Mouse (Mus musculus) ovary, postnatal 36 days (tissue): Measurements from ENCODE around the gene Tbcc.
"Not testable (repeated sequence)": the region's sequence is repeated elsewhere in the genome, so short reads cannot be mapped to it uniquely, and the experiment has no call there.

Experiments used
- DNase-seq: peaks from one replicate; pipeline ENCODE4 v3.0.0; 2022; ENCODE audit warnings: low spot score, mixed read lengths

Gene Tbcc

DNA sequence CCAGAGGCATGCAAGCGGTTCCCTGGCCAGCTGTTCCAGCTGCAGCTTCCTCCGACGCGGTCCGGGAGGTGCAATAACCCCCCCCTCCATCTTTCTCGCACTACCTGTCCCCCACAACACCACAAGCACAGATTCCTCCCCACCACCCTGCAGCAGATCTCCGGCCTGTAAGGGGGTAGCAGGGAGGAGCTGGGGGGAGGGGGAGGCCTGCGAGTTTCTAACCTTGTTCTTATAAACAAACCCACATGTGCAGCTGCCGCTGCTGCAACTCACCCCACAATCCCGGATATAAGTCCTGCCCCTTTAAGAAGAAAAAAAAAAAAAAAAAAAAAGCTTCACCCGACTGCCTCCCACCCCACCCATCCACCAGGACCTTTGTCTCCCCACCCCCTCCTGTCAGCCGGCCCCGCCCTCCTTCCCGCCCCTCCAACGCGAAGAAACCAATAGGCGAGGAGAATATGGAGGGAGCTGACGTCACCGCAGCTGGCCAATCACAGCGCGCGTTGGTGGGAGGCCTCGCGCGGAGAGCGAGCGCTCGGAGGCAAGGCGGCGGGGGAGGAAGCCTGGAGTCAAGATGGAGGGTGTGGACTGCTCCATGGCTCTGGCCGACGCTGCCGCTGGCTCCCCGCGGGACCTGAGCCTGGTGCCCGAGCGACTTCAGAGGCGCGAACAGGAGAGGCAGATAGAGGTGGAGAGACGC, at the start of gene Tbcc:
Gene Tbcc (plus strand): TSS at position 569 of the 700 bp plus-strand sequence.
- peak; percentile 95 for DNase-seq

DNA sequence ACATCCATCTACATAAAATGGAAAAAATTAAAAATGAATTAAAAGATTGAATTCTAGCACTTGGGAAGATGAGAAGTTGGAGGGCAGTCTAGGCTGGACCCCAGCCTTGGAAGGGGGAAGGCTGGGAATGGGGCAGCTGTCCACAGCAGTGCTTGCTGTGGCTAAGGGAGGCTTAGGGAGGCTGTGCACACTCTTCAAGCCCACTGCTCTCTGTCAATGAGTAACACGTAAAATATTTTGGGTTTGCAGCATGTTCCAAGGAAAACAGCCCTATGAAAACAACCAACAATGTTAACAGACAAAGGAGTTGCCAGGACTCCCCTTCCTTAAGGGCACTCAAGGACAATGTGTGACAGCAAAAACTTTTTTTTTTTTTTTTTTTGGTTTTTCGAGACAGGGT, 47.5 kb upstream of the Tbcc start:
- DNase-seq: no peak

DNA sequence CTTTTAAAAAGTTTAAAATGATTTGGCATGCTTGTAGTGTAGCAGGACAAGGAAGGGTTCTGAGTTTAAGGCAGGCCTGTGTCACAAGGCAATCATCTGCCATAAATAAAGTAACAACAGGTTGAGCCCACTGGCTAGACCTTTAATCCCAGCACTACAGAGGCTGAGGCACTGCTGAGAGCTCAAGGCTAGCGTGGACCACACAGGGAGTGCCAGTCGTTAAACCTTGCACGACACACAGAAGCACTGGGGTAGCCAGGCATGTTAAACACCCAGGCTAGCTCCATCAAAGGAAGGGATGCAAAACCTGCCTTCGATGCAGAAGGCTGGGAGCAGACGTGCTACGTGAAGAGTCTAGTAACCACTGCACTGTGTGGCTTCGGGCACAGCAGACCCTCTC, 46.8 kb upstream of the Tbcc start:
- no peak for DNase-seq

DNA sequence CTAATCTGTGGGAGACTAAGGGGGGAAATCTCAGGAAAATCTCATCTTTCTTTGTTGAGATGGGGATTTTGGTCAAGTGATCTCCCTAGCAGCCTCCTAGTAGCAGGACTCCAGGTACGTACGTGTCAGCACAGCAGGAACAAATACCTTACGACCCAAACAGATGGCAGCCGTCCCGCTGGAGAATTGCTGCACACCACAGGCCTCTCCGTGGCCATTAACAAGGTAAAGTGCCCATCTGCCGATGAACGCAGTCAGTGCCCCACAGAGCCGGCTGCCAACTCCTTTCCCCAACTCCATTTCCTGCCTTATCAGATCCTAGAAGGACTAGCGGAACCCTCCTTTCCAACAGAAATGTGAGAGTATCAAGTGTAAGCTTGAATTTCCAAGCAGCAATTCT, 45.7 kb upstream of the Tbcc start:
- DNase-seq: no peak

DNA sequence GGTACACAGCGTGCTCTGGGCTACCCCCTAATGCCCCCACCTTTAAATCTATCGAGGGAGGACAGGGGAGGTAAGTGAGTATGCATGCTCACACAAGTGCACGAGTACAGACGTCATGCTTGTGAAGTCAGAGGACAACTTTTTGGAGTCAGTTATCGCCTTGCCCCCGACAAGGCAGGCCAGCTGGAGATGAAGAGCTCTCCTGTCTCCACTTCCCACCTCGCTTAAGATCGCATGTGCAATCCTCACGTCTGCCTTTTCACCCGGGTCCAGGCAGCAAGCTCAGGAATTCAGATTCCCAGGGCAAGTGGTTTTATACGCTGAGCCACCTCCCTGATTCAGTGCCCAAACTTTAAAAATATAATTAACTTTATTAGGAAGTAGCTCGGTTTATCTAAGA, 45.2 kb upstream of the Tbcc start:
- DNase-seq: no peak

DNA sequence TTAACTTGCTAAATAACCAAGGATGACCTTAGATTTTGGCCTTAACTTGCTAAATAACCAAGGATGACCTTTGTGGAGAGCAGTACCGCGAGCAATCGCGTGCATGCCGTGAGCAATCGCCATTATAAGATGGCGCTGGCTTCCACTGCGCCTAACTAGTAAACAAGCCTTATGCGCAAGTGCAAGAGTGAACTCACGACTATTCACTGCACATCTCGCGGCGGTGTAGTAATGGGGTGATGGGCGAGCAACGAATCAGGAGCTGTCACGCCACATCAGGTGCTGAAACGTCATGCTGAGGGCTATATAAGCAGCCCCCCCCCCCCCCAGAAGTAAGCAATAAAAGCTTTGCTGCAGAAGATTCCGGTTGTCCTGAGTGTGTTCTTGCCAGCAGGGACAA, 43.9 kb upstream of the Tbcc start:
- DNase-seq: not testable (repeated sequence)

DNA sequence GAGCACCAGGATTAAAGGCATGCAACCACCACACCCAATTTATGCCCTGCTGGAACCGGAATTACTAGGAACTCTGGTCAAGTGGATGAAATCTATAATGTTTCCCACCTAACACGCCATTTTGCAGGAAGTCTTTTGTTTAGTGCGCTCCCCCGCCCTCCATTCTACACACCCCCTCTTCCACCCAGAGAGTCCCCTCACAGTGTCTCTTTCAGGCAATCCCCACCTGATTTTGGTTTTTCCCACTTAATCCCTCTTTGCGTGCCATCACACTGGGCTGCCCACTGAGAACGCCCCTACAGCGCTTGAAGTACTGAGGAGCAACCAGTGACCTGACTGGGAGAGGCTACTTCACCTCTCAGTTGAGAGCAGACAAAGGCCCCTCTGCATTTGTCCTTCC, 43.3 kb upstream of the Tbcc start:
- no peak for DNase-seq

DNA sequence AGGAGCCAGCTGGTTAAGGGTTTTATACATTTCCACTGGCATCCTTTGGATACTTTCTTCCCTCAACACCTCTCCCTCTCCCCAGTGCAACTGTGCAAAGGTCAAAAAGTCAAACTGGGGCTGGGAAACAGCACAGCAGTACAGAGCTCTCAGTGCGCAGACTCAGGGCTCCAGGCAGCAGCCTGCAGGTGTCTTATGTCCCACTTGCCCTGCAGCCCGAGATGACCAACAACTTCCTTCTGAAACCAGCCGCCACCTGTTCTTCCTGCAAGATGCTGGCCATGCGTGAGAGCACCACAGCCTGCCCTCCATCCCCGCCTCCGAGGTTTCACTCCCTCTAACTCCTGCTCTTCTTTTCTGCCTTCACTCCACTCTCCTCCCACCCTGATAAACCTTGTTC, 37.8 kb upstream of the Tbcc start:
- no peak for DNase-seq

DNA sequence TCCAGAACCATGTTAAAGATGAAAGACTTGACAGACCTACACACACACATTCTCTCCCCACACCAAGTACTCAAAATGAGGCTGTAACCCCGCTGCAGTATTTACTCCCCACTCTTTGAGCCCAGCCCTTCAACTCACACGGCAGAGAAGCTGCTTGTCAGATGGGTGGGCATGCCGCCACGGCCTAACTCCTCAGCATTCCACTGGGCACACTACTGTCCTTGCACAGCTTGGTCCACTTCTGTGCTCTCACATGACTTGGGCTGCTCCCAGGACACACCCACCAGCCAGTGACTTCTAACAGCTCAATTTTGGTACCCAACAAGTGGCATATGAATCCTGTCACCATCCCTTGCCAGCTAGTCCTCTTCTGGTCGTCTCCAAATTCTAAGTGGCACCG, 37.2 kb upstream of the Tbcc start:
- peak; percentile 53 for DNase-seq

DNA sequence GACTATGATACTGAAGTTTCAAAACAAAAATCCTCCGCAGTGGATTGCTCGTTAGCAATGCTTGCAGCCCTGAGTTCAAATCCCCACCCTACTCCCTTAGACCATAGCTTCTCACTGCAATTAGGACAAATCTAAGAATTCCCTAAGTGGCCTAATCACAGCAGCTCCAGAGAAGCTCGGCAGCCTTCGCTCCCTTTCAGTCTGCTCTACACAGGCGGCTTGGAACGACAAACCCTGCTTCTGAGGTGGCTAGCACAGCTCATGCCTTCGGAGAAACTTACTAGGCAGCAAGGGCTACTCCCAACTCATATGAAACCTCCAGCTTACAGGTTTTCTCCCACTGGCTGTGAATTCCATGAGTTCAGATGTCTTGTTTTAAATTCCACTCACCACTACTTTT, 36.4 kb upstream of the Tbcc start:
- DNase-seq: no peak

DNA sequence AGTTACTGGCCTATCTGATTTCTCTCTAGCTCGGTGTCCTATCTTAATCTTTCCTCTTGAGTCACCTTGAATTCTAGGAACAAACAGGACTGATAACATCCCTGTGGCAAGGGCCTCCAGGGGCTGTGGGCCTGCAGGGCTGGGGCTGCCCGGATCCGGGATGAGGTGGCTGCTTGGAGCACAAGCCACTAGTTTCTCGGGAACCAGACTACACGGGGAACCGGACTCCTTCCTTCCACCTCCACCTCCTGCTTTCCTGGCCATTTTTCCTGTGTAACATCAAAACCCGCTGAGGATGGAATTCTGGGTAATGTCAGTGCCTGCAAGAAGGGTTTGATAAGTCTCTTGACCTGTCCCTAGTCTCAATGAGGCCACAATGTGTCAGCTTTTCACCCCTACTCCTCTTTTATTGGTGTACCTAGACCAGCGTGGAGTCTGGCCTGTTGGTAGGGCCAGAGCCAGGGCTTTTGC, 35.8 kb upstream of the Tbcc start:
- DNase-seq: peak; percentile 14

DNA sequence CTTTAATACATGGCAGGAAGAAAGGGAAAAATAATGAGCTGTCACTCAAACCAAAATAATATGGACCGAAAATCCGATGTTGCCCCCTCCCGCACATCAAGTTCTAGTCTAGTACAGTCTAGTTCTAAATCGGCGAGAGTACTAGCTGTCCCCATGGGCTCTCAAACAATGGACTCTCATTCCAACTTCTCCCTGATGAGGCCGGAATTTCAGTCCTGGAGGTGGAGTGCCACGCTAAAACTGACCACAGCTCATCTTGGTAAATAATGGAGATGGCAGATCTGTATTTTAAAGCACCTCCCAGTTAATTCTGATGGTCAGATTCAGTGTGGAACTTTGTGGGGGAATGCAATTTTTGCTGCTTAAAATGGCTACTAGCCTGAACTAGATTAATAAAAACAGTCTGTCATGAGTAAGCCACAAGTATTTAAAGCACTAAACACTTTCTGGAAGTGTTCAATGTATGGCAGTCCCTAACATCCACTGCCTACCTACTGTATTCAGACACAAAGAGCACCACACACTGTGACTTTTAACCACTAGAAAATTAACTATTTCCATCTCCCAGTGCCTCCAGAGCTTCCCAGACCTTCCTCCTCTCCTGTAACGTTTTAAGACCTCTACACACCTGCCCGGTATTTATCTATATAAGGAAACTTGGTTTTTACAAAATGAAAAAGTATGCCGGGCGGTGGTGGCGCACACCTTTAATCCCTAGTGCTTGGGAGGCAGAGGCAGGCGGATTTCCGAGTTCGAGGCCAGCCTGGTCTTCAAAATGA, 35.0 kb upstream of the Tbcc start:
- no peak for DNase-seq

DNA sequence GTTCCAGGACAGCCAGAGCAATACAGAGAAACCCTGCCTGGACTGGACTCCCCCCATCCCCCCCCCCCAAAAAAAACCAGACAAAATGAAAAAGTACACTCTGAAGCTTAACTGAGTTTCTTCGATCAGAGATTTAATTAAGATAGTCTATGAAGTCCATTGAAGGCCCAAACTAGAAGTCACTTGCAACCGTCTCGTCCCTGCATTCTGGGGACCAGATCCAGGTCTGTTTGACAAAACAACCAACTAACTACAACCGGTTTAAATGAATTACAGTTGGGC, 34.4 kb upstream of the Tbcc start:
- DNase-seq: no peak

DNA sequence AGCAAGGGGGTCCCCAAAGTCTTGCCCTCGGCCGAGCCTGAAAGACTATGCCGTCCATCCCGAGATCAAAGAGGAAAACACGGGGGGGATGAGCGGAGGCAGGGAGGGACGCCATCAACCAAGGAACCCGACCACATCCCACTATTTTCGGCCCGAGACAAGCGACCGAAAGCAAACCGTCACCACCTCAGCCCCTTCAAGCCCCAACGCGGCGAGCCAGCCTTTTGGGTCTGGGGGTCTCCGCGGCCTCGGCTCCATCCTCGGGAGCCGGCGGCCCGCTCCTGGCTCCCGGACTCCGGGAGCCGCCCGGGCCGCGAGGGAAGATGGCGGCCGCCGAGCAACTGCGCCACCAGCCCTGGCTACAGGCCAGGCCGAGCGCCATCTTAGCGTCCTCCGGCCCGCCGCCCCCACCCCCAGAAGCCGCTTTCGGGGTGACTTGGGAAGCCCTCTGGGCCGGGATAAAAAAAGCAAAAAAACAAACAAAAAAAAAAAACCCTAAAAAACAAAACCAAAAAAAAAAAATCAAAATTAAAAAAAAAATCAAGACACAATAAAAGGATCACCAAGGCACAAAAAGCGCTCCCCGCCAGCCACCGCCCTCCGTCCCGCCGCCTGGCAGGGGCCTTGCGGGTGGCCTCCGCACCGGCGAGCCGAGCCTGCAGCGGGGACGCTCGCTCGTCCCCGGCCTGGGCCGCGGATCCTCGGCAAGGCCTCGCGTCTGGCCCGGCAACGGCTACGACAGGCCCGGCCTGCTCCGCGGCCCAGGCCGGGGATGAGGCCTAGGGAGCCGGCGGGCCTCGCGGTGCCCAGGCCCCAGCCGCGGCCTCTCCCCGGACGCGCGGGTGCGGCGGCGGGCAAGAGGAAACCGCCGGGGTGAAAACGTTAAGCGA, 33.8 kb upstream of the Tbcc start:
- peak; percentile 84 for DNase-seq

DNA sequence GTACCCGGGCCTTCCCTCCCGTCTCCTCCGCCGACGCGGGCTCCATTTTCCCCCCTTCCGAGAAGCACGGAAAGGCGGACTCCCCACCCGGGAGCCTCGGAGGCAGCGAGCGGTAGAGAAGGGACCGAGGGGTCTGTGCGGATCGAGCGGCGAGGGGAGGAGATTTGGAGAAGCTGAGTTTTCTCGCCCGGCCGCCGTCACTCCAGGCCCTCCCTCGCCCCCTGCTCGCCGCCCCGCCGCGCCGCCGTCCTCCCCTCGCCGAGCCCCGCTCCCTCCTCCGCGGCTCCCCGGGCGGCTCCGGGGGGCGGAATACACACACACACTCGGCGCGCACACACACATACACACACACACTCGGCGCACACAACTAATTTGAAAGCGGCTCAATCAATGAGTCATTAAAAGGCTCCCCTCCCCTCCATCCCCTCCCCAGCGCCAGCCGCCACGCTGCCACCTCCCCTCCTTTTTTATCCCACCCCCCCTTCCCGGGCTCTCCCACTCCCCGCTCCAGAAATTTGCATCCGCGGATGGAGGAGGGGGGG, 33.1 kb upstream of the Tbcc start:
- DNase-seq: peak; percentile 81

DNA sequence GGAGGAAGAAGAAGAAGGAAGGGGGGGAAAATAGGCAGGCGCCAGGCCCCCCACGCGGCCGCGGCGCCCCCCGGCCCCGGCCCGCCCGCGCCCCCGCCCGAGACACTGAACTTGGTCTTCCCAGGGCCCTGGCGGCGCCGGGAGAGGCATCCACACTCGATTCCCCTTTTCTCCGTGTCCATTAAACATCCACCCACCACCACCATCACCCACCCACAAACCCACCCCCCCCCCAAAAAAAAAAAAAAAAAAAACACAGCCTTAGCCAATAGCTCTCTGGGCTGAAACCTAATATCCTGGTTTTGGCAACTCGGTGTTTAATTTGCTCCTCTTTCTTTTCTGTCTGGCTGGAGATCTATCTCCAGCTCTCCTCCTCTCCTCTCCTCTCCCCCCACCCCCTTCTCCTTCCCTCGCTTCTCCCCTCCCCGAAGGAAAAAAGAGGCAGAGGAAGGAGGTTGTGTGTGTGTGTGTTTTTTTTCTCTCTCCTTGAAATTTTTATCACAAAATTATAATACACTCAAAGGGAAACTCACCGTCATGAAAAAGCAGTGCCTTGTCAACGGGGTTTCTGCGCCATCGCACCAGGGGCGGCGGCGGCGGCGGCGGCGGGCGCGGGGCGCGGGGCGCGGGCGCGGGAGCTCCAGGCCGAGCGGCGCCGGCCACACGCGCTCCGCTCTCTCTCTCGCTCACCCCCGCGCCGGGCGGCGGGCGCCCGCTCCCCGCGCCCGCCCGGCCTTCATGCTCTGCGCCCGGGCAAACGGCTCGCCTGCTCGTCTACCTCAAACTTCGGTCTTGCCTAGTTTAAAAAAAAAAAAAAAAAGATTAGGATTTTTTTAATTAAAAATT, 32.4 kb upstream of the Tbcc start, which contains the start of gene Bicral:
Gene Bicral (minus strand): TSS at position 580 of the 846 bp plus-strand sequence.
- peak; percentile 83 for DNase-seq

DNA sequence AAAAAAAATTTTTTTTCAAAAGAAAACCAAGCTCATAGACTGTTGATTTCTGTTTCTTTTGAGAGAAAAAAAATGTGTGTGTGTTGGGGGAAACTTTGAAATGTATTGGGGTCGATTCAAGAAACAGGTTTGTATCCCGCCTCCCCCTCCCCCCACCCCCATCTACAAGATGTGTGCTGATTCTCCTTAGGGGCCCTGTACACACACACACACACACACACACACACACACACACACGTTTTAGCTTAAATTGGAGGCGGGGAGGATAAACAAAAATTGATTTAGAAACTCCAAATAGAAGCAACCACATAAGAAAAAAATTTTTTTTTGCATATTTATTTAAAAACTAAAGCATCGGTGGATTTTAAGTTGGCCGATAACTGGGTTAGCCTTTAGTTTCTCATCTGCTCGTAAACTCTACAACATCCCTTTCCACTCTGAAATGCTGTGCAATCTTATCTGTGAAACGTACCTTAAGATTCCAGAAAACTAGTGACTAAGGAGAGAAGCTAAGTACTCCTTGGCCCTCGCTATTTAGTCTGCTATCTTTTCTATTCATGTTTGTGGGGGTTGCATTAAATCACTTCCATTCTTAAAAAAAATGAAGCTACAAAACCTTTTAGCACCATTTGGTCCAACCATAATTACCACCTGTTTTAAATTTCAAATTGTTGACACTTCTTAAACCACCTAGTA, 31.6 kb upstream of the Tbcc start:
- DNase-seq: no peak

DNA sequence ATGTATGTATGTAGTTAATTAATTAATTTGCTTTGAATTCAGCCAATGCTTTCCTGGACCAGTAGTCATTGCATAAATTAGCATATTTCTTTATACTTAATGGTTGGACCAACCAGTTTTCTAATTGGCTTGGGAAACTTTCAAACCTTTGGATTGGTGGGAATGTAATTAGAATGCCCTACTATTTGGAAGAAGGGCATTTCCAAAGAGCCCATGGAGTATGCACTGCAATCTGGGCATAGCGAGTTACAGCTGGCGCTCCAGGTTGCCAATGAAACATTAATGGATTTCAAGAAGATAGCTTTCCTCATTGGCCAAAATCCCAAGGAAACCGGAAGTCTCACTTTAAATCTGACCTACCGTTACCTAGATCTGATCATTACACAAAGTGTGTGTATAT, 30.4 kb upstream of the Tbcc start:
- no peak for DNase-seq

DNA sequence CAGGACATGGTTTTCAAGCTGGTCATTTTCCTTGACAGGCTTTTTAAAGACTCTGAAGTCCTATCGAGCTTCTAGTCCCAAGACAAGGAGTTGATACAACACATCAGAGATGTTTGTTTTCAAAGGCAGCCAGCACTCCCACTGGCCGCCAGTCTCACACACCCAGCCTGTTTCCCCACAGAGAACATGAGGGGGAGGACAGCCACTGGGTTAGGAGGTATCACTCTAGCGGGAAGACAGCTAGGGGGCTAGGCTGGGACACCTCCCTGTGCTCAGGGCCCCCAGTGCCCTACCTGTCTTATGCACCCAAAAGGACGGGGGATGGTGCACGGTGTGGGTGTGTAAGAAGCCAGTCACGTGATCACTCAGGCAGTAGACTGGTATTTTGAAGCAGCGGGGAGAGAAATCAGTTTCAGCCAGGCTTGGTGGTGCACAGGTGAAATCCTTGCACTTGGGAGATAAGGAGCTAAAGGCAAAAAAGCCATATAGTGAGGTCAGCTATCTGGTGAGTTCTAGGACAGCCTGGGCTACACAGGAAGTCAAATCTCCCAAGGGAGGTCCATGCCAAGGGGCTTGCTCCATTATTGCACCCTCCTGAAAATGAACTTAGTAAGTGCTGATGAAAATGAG, 25.8 kb upstream of the Tbcc start:
- no peak for DNase-seq

DNA sequence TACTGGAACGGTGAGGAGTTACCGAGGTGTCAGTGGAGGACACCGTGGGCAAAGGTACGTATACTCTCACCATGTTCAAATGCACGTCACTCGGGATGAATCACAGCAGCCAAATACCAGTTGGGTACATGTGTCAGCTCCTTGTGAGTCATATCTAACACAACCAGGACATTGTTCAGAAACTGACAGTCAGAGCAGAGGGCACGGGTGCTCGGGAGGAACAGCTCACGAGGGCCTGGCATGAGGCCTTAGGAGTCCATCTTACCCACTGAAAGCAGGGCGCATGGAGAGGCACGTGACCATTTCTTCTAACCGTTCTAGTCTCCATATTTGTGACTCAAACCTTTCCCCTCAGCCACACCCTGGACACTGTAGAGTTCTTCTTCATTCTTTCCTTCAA, 23.6 kb upstream of the Tbcc start:
- DNase-seq: no peak
